Mouse (Mus musculus): ENCODE measurements around the gene Adk. TPM values are rescaled to one million over a fixed set of nuclear protein-coding genes. Genes with fewer than 3 reads are reported as not detected.

The Adk gene
- 96.7 and 128 TPM in 2 replicates for polyA plus RNA-seq (2021; fragmentation: Nextera tagmentation)
- long read RNA-seq, experiment 1, transcript Adk-207 (11 exons, 1,818 nt), result major isoform, 385 of 570 reads
- long read RNA-seq, experiment 1, transcript Adk-201 (11 exons, 1,782 nt), result minor isoform, 140 of 570 reads
- long read RNA-seq, experiment 1, partial matches to known transcripts, result 13 of 570 reads
- long read RNA-seq, experiment 1, other reads (novel, unspliced or antisense), result 32 of 570 reads
- long read RNA-seq, experiment 2, transcript Adk-201 (11 exons, 1,782 nt), result minor isoform, 40 of 165 reads
- long read RNA-seq, experiment 2, transcript Adk-207 (11 exons, 1,818 nt), result major isoform, 101 of 165 reads
- long read RNA-seq, experiment 2, partial matches to known transcripts, result 15 of 165 reads
- long read RNA-seq, experiment 2, other reads (novel, unspliced or antisense), result 9 of 165 reads

GRCm38 (mm10) chr14:21052112-21052780 lies at the start of gene Adk, which contains the start of gene Ap3m1:
TSS of gene Adk (plus strand) at chr14:21052574.
TSS of gene Ap3m1 (minus strand) at chr14:21052508.

DNA sequence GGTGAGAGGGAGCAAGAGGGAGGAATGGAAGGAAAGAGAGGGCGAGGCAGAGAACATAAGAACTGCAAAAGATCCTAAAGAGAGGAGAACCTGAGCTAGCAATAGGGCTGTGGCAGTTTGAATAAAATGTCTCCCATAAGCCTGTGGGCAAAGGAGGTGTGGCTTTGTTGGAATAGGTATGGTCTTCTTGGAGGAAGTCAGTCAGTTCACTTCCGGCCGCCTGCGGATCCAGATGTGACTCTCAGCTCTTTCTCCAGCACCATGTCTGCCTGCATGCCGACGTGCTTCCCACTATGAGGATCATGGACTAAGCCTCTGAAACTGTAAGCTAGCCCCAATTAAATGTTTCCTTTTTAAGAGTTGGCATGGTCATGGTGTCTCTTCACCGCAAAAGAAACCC lies 428.9 kb downstream of the Adk start, which contains the start of gene Kat6b:
TSS of gene Kat6b (plus strand) at position 204 of the 400 bp plus-strand sequence.

Other genes starting within 250 kb of the Adk start
- 1.4 and 1.5 TPM in 2 replicates for gene Plau, start 215.9 kb upstream of the Adk start, polyA plus RNA-seq (2021; fragmentation: Nextera tagmentation)
- gene Vcl, start 123.2 kb upstream of the Adk start, polyA plus RNA-seq (2021; fragmentation: Nextera tagmentation), result 3.2 and 4.4 TPM in 2 replicates
- gene Ap3m1, start 66 bp upstream of the Adk start, polyA plus RNA-seq (2021; fragmentation: Nextera tagmentation), result 43.7 and 55.3 TPM in 2 replicates